Mouse (Mus musculus): ENCODE measurements around the gene Rdh5.

Rdh5 gene

GRCm38 (mm10) chr10:128866042-128866441, 56.6 kb downstream of the Rdh5 start:
- in situ Hi-C loops (cut with MboI): no loop called here
